Mouse (Mus musculus) ES-Bruce4 (cell line): ENCODE data around the gene Aox4. TPM values are rescaled to one million over a fixed set of nuclear protein-coding genes. Genes with fewer than 3 reads are reported as not detected.

ENCODE experiments used
- H3K27ac ChIP-seq: 2 replicates; pipeline ENCODE4 v1.5.1; 2012; ENCODE audit warnings: low read length, inconsistent platforms; ENCODE audit not compliant: insufficient read depth
- H3K27me3 ChIP-seq: 2 replicates; pipeline ENCODE4 v1.6.1; 2012; ENCODE audit warnings: mild to moderate bottlenecking, low read length, inconsistent platforms; ENCODE audit not compliant: control insufficient read depth, poor library complexity, insufficient read depth, severe bottlenecking
- H3K36me3 ChIP-seq: 2 replicates; pipeline ENCODE4 v1.6.1; 2012; ENCODE audit warnings: inconsistent platforms, mild to moderate bottlenecking, low read length, moderate library complexity; ENCODE audit not compliant: control insufficient read depth, poor library complexity, insufficient read depth, severe bottlenecking
- H3K4me1 ChIP-seq: one replicate; pipeline ENCODE4 v1.8.1; 2011; ENCODE audit warnings: low read length; ENCODE audit not compliant: control insufficient read depth, insufficient read depth
- H3K4me3 ChIP-seq: 2 replicates; pipeline ENCODE4 v1.5.1; 2011; ENCODE audit warnings: low read depth, mild to moderate bottlenecking, low read length
- H3K9ac ChIP-seq: 2 replicates; pipeline ENCODE4 v1.6.1; 2012; ENCODE audit warnings: low read depth, mild to moderate bottlenecking, inconsistent platforms; ENCODE audit not compliant: poor library complexity, severe bottlenecking
- H3K9me3 ChIP-seq: replicated peaks from 2 replicates; pipeline ENCODE4 v1.6.1; 2012; ENCODE audit warnings: mild to moderate bottlenecking, low read length, inconsistent platforms; ENCODE audit not compliant: control insufficient read depth, poor library complexity, insufficient read depth, severe bottlenecking
- CTCF ChIP-seq: IDR thresholded peaks from one replicate; pipeline ENCODE4 v1.8.1; 2011; ENCODE audit warnings: low read depth, low read length
- EP300 ChIP-seq: IDR thresholded peaks from 2 replicates; pipeline ENCODE4 v1.6.1; 2011; ENCODE audit warnings: low read depth, low read length; ENCODE audit not compliant: insufficient read depth
- POLR2A ChIP-seq: IDR thresholded peaks from one replicate; pipeline ENCODE4 v1.8.1; 2011; ENCODE audit warnings: low read length; ENCODE audit not compliant: insufficient read depth
- polyA plus RNA-seq: library from polyadenylated mRNA; stranded (reverse); fragments of >200 nt; gene quantifications from 2 replicates; pipeline ENCODE4 v1.2.4, GENCODE M21; 2011; ENCODE audit warnings: low read depth; ENCODE audit not compliant: missing spikeins, insufficient read depth, insufficient read length

The Aox4 gene
- polyA plus RNA-seq, 1 experiment, result not detected

DNA sequence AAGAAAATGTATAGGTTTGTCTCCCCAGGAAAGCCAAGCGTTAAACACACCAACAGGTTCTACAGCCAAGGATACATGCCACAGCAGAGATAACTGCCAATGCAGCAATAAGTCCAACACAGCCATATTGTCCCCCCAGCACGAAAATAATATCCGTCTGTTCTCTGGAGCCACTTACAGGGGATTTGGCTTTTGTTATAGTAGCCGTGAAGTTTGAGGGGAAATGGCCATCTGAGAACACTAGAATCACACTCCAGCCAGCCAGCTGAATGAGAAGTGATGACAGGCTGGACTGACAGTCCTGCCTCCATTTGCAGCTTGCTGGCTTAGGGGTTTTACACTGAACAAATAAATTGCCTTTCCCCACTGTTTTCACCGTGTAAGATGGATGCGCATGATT, 10.9 kb downstream of the Aox4 start:
- Histone ChIP-seq H3K9ac (no peak overlapping the region), H3K9me3 (no peaks in the 10 kb centered on the region), H3K27ac (no peak overlapping the region), H3K27me3 (no peaks in the 10 kb centered on the region), H3K4me3 (no peak overlapping the region), H3K36me3 (no peaks in the 10 kb centered on the region), H3K4me1 (no peaks in the 10 kb centered on the region)
- TF ChIP-seq EP300, result no peak
- TF ChIP-seq POLR2A, result no peak
- no peak for TF ChIP-seq CTCF

DNA sequence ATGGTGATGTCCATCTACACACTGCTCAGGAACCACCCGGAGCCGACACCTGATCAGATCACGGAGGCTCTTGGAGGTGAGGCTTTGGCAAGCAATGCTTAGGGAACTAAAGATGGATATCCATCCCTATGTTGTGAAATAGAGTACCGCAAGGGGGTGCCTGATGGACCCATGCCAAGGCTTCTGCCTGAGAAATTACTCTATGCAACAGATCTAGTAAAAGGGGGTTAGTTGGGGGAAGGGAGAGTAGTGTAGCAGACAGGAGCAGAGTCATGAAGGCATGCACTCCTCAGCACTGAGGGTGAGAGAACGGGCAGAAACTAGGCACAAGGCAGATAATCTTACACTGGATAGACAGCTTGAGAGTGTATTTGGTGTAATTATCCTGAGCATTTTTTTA, 11.7 kb downstream of the Aox4 start:
- no peaks in the 10 kb centered on the region for H3K27me3 ChIP-seq
- no peak overlapping the region for H3K4me3 ChIP-seq
- H3K4me1 ChIP-seq, result no peaks in the 10 kb centered on the region
- no peak overlapping the region for H3K9ac ChIP-seq
- TF ChIP-seq EP300 (no peak), POLR2A (no peak), CTCF (no peak)
- H3K36me3 ChIP-seq, result no peaks in the 10 kb centered on the region
- no peak overlapping the region for H3K27ac ChIP-seq
- H3K9me3 ChIP-seq, result no peaks in the 10 kb centered on the region

DNA sequence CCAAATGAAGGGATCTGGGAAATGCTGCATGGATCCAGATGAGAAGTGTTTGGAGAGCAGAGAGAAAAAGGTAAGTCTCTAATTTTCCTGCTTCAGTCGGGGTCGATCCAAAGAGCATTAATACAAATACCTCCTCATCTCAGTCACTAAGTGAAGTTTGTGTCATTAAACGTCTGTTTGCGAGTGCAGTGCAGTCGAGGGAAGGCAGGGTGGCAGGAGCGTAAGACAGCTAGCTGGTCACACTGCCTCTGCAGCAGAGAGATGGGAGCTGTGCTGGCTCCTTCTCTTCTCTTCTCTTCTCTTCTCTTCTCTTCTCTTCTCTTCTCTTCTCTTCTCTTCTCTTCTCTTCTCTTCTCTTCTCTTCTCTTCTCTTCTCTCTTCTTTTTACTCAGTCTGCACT, 17.9 kb downstream of the Aox4 start:
- peaks cover 2% of the 10 kb centered on the region for H3K4me1 ChIP-seq
- no peak overlapping the region for H3K27ac ChIP-seq
- H3K9me3 ChIP-seq, result no peaks in the 10 kb centered on the region
- TF ChIP-seq CTCF (no peak), EP300 (no peak), POLR2A (no peak)
- no peaks in the 10 kb centered on the region for H3K27me3 ChIP-seq
- H3K36me3 ChIP-seq, result no peaks in the 10 kb centered on the region
- no peak overlapping the region for H3K9ac ChIP-seq
- no peak overlapping the region for H3K4me3 ChIP-seq

DNA sequence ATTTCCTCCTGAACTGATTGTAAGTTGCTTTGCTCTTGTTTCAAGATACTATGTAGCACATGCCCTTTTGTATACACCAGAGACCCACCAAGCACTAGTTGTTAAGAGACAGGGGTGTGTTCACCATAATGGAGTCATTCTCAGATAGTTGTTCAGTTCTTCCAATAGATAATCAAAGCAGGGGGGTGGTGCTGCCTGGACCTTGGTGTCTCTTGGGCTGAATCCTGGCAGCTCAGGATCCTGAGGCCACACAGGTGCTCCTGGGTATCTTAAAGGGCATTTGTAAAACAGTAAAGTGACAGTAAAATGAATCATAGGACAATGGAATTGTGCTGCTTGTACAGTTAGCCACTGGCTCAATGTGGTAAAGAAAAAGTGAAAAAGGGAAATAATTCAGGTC, 18.7 kb downstream of the Aox4 start:
- no peak overlapping the region for H3K4me3 ChIP-seq
- H3K27me3 ChIP-seq, result no peaks in the 10 kb centered on the region
- no peaks in the 10 kb centered on the region for H3K36me3 ChIP-seq
- TF ChIP-seq EP300, result no peak
- no peak for TF ChIP-seq POLR2A
- TF ChIP-seq CTCF, result no peak
- peaks cover 2% of the 10 kb centered on the region for H3K4me1 ChIP-seq
- no peaks in the 10 kb centered on the region for H3K9me3 ChIP-seq
- H3K9ac ChIP-seq, result no peak overlapping the region
- no peak overlapping the region for H3K27ac ChIP-seq

DNA sequence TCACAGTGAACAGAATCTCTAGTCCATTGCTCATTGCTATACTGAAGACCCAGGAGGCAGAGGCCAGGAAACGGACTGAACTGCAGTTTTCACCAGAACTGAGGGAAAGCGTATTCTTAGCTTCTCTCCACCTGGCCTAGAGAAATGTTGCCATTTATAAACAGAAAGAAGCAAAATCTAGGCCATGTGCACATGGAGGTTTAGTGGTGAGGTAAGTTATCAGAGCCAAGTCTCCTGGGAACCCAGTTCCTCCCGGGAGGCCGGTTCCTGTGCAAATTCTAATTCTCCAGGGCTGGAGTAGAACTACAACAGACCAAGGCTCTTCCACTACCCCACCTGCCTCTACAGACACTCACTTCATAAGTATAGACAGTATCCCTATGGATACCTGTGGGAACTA, 19.6 kb downstream of the Aox4 start:
- TF ChIP-seq POLR2A (no peak), EP300 (no peak), CTCF (no peak)
- H3K27ac ChIP-seq, result no peak overlapping the region
- H3K9ac ChIP-seq, result no peak overlapping the region

DNA sequence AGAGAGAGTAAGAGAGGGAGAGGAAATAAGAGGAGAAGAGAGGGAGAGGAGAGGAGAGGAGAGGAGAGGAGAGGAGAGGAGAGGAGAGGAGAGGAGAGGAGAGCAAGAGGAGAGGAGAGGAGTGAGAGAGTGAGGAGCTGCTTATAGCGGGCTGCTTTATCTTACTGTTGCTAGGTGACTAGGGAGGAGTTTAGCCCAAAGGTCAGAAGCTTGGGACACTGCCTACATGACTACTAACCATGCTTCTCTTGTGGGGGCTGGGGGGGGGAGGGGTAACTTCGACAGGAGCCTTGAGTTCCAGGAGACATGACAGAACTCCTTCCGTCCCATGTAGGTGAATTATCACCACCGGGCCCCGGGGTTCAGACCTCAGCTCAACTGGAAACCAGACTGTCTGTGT, 20.3 kb downstream of the Aox4 start:
- Histone ChIP-seq H3K4me3 (no peak overlapping the region), H3K36me3 (no peaks in the 10 kb centered on the region), H3K4me1 (peaks cover 2% of the 10 kb centered on the region), H3K9me3 (no peaks in the 10 kb centered on the region), H3K27ac (no peak overlapping the region), H3K9ac (no peak overlapping the region), H3K27me3 (no peaks in the 10 kb centered on the region)
- TF ChIP-seq EP300 (no peak), CTCF (no peak), POLR2A (no peak)

More for the DNA sequence above, 19.6 kb downstream of the Aox4 start:
- peaks cover 2% of the 10 kb centered on the region for H3K4me1 ChIP-seq
- H3K27me3 ChIP-seq, result no peaks in the 10 kb centered on the region
- H3K4me3 ChIP-seq, result no peak overlapping the region
- no peaks in the 10 kb centered on the region for H3K36me3 ChIP-seq
- no peaks in the 10 kb centered on the region for H3K9me3 ChIP-seq
